Mouse (Mus musculus): Measurements from ENCODE around the gene 1700007K13Rik.

- TF ChIP-seq CTCF (IDR thresholded peaks at IDR 0.05; ENCODE audit: low read depth, low read length) (no peak), GATA1 (IDR thresholded peaks at IDR 0.05; ENCODE audit: borderline replicate concordance, low read length) (no peak), TAL1 (conservative IDR thresholded peaks at IDR 0.05; ENCODE audit: low read depth, low read length) (no peak), GATA2 (IDR thresholded peaks at IDR 0.05; ENCODE audit: borderline replicate concordance, low read depth, low read length) (no peak)
Measured at GRCm38 (mm10) chr2:28468486-28469225, 2.5 kb upstream of the 1700007K13Rik start.
